In the genomic region with DNA sequence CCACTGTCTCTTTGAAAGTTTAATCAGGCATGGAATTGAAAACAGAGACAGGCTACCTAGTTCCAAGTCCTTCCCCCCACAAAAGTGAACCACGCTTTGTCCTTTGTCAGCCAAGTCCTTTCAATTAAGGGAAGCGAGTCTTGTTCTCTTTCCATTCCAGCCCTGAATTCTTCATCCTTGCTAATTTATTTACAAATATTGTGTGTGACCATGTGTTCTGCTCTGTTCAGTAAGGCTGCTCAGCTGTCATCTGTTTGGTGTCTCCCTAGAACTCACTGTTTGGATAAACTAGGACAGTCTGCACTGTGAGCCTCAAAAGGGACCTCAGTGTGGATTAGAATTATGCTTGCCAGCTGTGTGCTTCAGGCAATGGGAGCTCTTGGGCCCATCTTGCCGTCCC, we compare ENCODE assay signal across 10 mouse cellular contexts.
DNase-seq lines count a peak whose midpoint lies in the region; ATAC-seq lines count a peak whose summit lies in the region.
"Had no signal": no experiment of that assay in that cellular context is flagged by ENCODE, and none has a peak within 500 bp of the region (broad histone marks: within the 10 kb centered on the region; RNA-seq: fewer than 3 reads in every experiment).

No protein-coding gene starts in this region.

- H3K4me1 ChIP-seq in forebrain, embryonic 14.5 days (ENCODE audit: control insufficient read depth, insufficient read depth, low read length) = peaks cover 9% of the 10 kb centered on the region
- peaks cover 16% of the 10 kb centered on the region for H3K4me1 ChIP-seq in midbrain, embryonic 11.5 days (ENCODE audit: control insufficient read depth, insufficient read depth, low read length)

- intact Hi-C loops in gastrocnemius, postnatal 14 days (cut with DNase I; ENCODE audit: low total_unique reads) = no loop called here

- no peaks in the 10 kb centered on the region for H3K9me3 ChIP-seq in forebrain, embryonic 14.5 days (replicated peaks; ENCODE audit: control insufficient read depth, low read length)
- H3K9me3 ChIP-seq in midbrain, embryonic 11.5 days (ENCODE audit: control insufficient read depth, low read length) = no peaks in the 10 kb centered on the region

- H3K36me3 ChIP-seq in forebrain, embryonic 14.5 days (ENCODE audit: control insufficient read depth, insufficient read depth, low read length) = no peaks in the 10 kb centered on the region
- no peaks in the 10 kb centered on the region for H3K36me3 ChIP-seq in midbrain, embryonic 11.5 days (ENCODE audit: control insufficient read depth, insufficient read depth, low read length)

- ATAC-seq in frontal cortex, adult (ENCODE audit: low TSS enrichment) = peak; percentile 62
- ATAC-seq in forebrain, embryonic 14.5 days = peak; percentile 73
- ATAC-seq in midbrain, embryonic 11.5 days (ENCODE audit: low FRiP score) = peak; percentile 55
- ATAC-seq: Patski had no signal

- 0 out of 2 replicates have a peak overlapping the region, but pooled peaks have one; percentile 40 for H3K27ac ChIP-seq in forebrain, embryonic 14.5 days (ENCODE audit: low read depth, low read length)
- no peak overlapping the region; the same call in 1 of the 2 replicates for H3K27ac ChIP-seq in midbrain, embryonic 11.5 days (ENCODE audit: low read depth, low read length)
- H3K27ac ChIP-seq: heart, adult 2 months had no signal

- H3K4me3 ChIP-seq in forebrain, embryonic 14.5 days (ENCODE audit: low read depth, low read length) = no peak overlapping the region
- no peak overlapping the region for H3K4me3 ChIP-seq in midbrain, embryonic 11.5 days (ENCODE audit: low read depth, low read length)
- H3K4me3 ChIP-seq: heart, adult 2 months had no signal

- 10% methylated on average over 3 of the region's 3 CpGs for WGBS in forebrain, embryonic 14.5 days
- 10% methylated on average over 3 of the region's 3 CpGs for WGBS in midbrain, embryonic 11.5 days

- no peak for DNase-seq in frontal cortex, postnatal 25 days (ENCODE audit: low spot score in 2 of 2)
- peak; percentile 18 for DNase-seq in brain, adult 2 months (ENCODE audit: low read depth, low spot score)
- peak; percentile 83 for DNase-seq in forebrain, embryonic 14.5 days (ENCODE audit: low spot score)
- peak; percentile 86 for DNase-seq in midbrain, embryonic 11.5 days (ENCODE audit: low spot score, missing footprints)
- no peak for DNase-seq in gastrocnemius, postnatal 14 days
- no peak for DNase-seq in gastrocnemius, postnatal 4 days (ENCODE audit: low spot score in 2 of 2)
- no peak for DNase-seq in c-Kit-positive CD71-positive TER-119-positive erythroid progenitor cells, embryonic 14.5 days (ENCODE audit: low spot score)
- DNase-seq: heart, adult 2 months had no signal

- H3K27me3 ChIP-seq in forebrain, embryonic 14.5 days (replicated peaks; ENCODE audit: control insufficient read depth, insufficient read depth, low read length) = no peaks in the 10 kb centered on the region
- peaks cover 2% of the 10 kb centered on the region; the same call in 1 of the 2 replicates for H3K27me3 ChIP-seq in midbrain, embryonic 11.5 days (ENCODE audit: control insufficient read depth, insufficient read depth, low read length)
- H3K27me3 ChIP-seq: Patski had no signal

- H3K4me2 ChIP-seq in forebrain, embryonic 14.5 days (ENCODE audit: low read length) = no peak overlapping the region
- no peak overlapping the region for H3K4me2 ChIP-seq in midbrain, embryonic 11.5 days

- H3K9ac ChIP-seq in forebrain, embryonic 14.5 days (ENCODE audit: low read length) = no peak overlapping the region
- no peak overlapping the region for H3K9ac ChIP-seq in midbrain, embryonic 11.5 days (ENCODE audit: low read length)

Comparison
In these comparisons a context has a peak if more than half of its experiments do, and no peak if none do; other contexts are left out.
1. DNase-seq: peak in brain, adult 2 months (single experiment), forebrain, embryonic 14.5 days (single experiment) and midbrain, embryonic 11.5 days (single experiment); none in frontal cortex, postnatal 25 days (0 of 2), gastrocnemius, postnatal 14 days (single experiment), gastrocnemius, postnatal 4 days (0 of 2) and c-Kit-positive CD71-positive TER-119-positive erythroid progenitor cells, embryonic 14.5 days (single experiment).
2. Peak in every context shown above with its lines, with median percentiles within 50 percentile points of each other: ATAC-seq.